Mouse (Mus musculus) forebrain, embryonic 11.5 days (tissue): ENCODE results near the gene Gm3435. TPM values are rescaled to one million over a fixed set of nuclear protein-coding genes. Genes with fewer than 3 reads are reported as not detected.
"Not testable (repeated sequence)": the region's sequence is repeated elsewhere in the genome, so short reads cannot be mapped to it uniquely, and the experiment has no call there.

ENCODE experiments used
- ATAC-seq: fragments of 200-750 bp; cut with Nextera tagmentation; replicated peaks from 2 replicates; pipeline ENCODE4 v1.8.0; 2017; ENCODE audit warnings: moderate TSS enrichment; ENCODE audit not compliant: low FRiP score
- DNase-seq: peaks from one replicate; pipeline ENCODE4 v3.0.0-alpha.2; 2017; ENCODE audit warnings: low spot score
- H3K27ac ChIP-seq: fragments of 300-500 bp; sonication (generic); 2 replicates; pipeline ENCODE4 v1.5.1; 2014; ENCODE audit warnings: low read depth, low read length
- H3K27me3 ChIP-seq: fragments of 300-500 bp; sonication (generic); 2 replicates; pipeline ENCODE4 v1.6.1; 2014; ENCODE audit warnings: mild to moderate bottlenecking, low read length, mixed read lengths; ENCODE audit not compliant: control insufficient read depth, insufficient read depth
- H3K36me3 ChIP-seq: fragments of 300-500 bp; sonication (generic); 2 replicates; pipeline ENCODE4 v1.6.1; 2014; ENCODE audit warnings: mild to moderate bottlenecking, low read length, moderate library complexity, mixed read lengths; ENCODE audit not compliant: control insufficient read depth, insufficient read depth
- H3K4me1 ChIP-seq: fragments of 300-500 bp; sonication (generic); replicated peaks from 2 replicates; pipeline ENCODE4 v1.6.1; 2014; ENCODE audit warnings: low read length, mixed read lengths; ENCODE audit not compliant: control insufficient read depth, insufficient read depth
- H3K4me2 ChIP-seq: fragments of 300-500 bp; sonication (generic); 2 replicates; pipeline ENCODE4 v1.6.1; 2014; ENCODE audit warnings: low read depth, mild to moderate bottlenecking, low read length, moderate library complexity, mixed read lengths; ENCODE audit not compliant: severe bottlenecking
- H3K4me3 ChIP-seq: fragments of 300-500 bp; sonication (generic); 2 replicates; pipeline ENCODE4 v1.5.1; 2014; ENCODE audit warnings: low read depth, low read length
- H3K9ac ChIP-seq: fragments of 300-500 bp; sonication (generic); 2 replicates; pipeline ENCODE4 v1.6.1; 2014; ENCODE audit warnings: low read length
- H3K9me3 ChIP-seq: fragments of 300-500 bp; sonication (generic); 2 replicates; pipeline ENCODE4 v1.6.1; 2016; ENCODE audit warnings: low read length, mixed read lengths; ENCODE audit not compliant: control insufficient read depth
- WGBS: fragments of 180-500 bp; shearing (Covaris S2); extraction: QIAGEN DNeasy Blood & Tissue Kit; methylation state at CpG from one replicate; pipeline ENCODE4 v1.1.7; 2014; 5-methylcytosine and 5-hydroxymethylcytosine counted together
- polyA plus RNA-seq: library from polyadenylated mRNA; unstranded; fragments of >200 nt; fragmentation: Nextera tagmentation; extraction: Ambion mirVana; gene quantifications from 2 replicates; pipeline ENCODE4 v1.2.1, GENCODE M21; 2014

Gm3435 gene
- polyA plus RNA-seq, 1 experiment from 2014 or later, result 9.2 TPM

DNA sequence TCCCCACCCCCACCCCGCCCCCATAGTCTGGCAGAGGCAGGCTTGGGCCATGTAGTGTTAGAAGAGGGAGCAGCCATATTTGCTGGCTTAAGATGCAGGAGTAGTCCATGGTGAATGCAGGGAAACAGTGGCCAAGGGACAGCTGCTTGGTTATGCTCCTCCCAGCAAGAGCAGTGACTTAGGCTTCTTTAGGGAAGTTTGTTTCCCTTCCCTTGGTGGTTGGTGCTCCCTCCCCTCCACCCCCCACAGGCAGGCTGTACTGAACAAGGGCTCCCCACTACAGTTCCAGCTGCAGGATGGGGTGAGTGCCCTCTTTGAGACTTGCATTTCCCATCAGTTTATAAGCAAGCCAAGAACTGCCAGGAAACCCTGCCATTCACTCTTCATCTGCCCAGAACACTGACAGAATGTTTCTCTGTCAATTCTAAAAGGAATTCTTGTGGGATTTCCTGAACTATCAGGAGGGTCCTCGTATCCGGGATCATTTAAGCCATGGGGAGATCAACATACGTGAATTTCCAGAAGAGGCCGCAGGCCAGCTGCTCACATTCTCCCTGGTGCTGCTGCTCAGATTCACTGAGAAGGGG is 19.8 kb upstream of the Gm3435 start:
- H3K4me3 ChIP-seq, ATAC-seq, H3K4me2 ChIP-seq, DNase-seq, H3K27ac ChIP-seq, H3K27me3 ChIP-seq, H3K9me3 ChIP-seq, H3K36me3 ChIP-seq, H3K9ac ChIP-seq, H3K4me1 ChIP-seq: not testable (repeated sequence)
- WGBS, result 89% methylated on average over 4 of the region's 5 CpGs

DNA sequence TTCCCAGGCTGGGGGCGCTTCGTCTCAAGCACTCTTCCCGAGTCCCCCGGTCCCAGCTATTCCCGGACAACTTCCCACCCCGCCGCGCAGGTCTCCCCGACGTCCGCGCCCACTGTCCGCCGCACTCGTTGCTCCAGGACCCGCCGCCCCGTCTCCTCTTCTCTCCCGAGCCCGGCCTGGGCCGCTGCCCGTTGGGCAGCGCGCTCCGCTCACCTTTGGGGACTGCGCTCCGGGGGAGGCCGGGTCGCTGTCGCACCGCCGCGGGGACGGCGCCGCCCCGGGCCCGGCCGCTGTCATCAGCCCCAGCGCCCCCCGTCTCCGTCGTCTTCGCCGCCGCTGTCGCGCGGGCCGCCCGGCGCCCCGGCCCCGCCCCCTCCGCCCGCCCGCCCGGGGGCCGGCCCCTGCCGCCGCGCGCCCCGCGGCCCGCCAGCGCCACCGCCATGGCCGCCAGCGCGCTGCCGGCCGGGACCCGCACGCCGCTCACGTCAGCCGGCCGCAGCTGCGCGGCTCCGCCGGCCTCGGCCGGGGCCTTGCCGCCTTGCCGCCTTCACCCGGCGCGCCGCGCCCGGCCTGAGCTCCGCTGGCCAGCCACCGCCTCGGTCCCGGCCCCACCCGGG is 17.3 kb upstream of the Gm3435 start:
- DNase-seq, H3K36me3 ChIP-seq, H3K9ac ChIP-seq, H3K4me2 ChIP-seq, H3K27ac ChIP-seq, H3K9me3 ChIP-seq, H3K4me3 ChIP-seq, H3K4me1 ChIP-seq, H3K27me3 ChIP-seq: not testable (repeated sequence)
- peak; percentile 69; the same call in 1 of the 2 replicates for ATAC-seq
- WGBS, result no CpG with 5 or more reads among the region's 98 CpGs

DNA sequence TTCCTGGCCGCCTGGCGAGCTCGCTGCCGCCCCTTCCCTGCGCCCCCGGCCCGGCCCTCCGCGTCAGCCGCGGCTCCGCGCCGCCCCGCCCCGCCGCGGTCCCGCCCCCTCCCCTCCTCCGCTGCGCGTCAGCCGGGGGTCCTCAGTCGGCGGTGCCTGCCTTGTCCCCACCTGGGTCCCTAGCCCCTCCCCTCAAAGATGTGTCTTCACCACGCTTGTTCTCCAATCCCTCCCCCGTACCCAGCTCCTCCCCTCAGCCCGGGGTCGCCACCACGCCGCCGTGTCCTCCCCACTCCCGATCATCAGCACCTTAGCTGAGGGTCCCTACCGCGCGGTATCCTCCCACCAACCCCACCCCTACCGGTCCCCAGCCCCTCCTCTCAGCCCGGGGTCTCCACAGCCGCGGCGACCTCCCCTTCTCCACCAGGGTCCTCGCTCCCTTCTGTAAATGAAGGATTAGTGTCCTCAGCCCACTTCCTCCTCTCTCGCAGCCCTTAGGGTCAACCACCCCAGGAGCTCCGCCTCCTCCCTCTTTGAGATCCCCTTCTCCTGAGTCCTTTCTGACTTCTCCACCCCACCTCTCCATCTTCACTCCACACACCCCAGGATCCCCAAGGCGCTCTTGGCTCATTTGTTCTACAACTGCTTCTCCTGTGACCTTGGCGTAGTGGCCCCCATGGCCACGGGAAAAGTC is 16.7 kb upstream of the Gm3435 start:
- H3K9me3 ChIP-seq, H3K36me3 ChIP-seq, H3K27me3 ChIP-seq, H3K4me1 ChIP-seq, H3K4me2 ChIP-seq, H3K9ac ChIP-seq, H3K27ac ChIP-seq, H3K4me3 ChIP-seq, DNase-seq: not testable (repeated sequence)
- ATAC-seq, result peak; percentile 89
- no CpG with 5 or more reads among the region's 47 CpGs for WGBS

DNA sequence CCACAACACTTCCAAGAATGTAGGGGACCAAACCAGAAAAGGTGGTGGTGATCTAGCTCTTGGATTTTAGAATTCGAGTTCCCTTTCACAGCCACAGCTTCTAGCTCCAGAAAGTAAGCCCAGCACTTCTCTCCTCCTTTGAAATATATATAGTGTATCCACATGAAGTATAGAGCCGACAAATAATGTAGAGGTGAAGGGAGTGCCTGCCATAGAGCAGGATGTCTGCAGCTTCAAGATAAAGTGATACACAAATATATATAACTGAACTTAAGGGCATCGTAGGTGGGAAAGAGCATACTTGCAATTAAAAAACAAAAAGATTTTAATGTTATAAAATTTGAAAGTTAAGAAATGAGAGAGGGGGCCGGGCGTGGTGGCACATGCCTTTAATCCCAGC is 15.8 kb upstream of the Gm3435 start:
- H3K4me3 ChIP-seq, H3K27me3 ChIP-seq, H3K9ac ChIP-seq, ATAC-seq, H3K4me1 ChIP-seq, H3K4me2 ChIP-seq, H3K36me3 ChIP-seq, H3K27ac ChIP-seq, H3K9me3 ChIP-seq, DNase-seq: not testable (repeated sequence)
- no CpG with 5 or more reads among the region's 5 CpGs for WGBS

DNA sequence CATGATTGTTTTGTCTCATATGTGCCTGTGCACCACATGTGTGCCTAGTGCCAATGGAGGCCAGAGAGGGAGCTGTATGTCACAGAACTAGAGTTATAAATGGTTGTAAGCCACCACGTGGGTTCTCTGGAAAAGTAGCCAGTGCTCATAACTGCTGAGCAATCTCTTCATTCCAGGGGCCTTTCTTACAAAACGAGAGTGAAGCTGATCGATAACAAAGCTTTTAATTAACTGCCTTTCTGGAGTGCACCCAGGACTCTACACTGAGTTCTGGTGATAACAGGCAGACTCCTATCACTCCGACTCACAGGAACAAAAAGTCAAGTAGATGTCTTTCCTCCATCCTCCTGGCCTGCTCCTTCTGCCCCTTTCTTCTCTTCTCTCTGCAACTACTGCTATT is 9.9 kb upstream of the Gm3435 start:
- not testable (repeated sequence) for H3K4me2 ChIP-seq, DNase-seq, H3K27me3 ChIP-seq, H3K4me1 ChIP-seq, H3K9ac ChIP-seq, H3K36me3 ChIP-seq, H3K4me3 ChIP-seq, ATAC-seq, H3K27ac ChIP-seq, H3K9me3 ChIP-seq
- no CpG with 5 or more reads among the region's 4 CpGs for WGBS

DNA sequence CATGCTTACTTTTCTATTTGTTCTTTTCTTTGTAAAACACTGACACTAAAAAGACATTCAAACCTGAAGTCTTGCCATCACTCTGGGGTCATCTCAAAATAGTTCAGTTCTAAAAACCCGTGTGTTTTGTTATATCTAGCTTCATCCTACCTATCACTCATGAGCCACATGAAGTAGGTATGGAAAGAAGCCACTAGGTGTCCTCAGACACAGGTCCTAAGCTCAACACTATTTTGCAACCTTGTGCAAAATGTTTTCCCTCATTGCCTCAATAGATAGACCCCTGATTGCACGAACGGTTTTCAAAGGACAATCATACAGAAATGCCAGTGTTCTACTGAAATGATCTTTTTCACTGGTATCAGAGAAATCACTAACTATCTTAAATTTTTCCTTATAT is 888 bp upstream of the Gm3435 start:
- H3K4me2 ChIP-seq, H3K9ac ChIP-seq, H3K36me3 ChIP-seq, H3K27ac ChIP-seq, H3K27me3 ChIP-seq, H3K4me3 ChIP-seq, DNase-seq, H3K9me3 ChIP-seq, H3K4me1 ChIP-seq: not testable (repeated sequence)
- no CpG with 5 or more reads among the region's 3 CpGs for WGBS
- ATAC-seq, result 0 out of 2 replicates have a peak, but pooled peaks have one; percentile 7

DNA sequence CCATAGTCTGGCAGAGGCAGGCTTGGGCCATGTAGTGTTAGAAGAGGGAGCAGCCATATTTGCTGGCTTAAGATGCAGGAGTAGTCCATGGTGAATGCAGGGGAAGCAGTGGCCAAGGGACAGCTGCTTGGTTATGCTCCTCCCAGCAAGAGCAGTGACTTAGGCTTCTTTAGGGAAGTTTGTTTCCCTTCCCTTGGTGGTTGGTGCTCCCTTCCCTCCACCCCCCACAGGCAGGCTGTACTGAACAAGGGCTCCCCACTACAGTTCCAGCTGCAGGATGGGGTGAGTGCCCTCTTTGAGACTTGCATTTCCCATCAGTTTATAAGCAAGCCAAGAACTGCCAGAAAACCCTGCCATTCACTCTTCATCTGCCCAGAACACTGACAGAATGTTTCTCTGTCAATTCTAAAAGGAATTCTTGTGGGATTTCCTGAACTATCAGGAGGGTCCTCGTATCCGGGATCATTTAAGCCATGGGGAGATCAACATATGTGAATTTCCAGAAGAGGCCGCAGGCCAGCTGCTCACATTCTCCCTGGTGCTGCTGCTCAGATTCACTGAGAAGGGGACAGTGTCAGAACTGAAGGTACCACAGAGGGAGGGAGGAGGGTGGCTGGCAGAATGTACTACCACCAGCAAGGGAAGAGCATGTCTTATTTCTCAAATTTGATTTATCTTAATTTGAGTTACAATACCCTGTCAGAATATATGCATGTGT is 11.7 kb downstream of the Gm3435 start:
- DNase-seq, H3K36me3 ChIP-seq, H3K9ac ChIP-seq, H3K4me1 ChIP-seq, ATAC-seq, H3K9me3 ChIP-seq, H3K4me3 ChIP-seq, H3K27ac ChIP-seq, H3K4me2 ChIP-seq, H3K27me3 ChIP-seq: not testable (repeated sequence)
- WGBS, result 88% methylated on average over 3 of the region's 3 CpGs

DNA sequence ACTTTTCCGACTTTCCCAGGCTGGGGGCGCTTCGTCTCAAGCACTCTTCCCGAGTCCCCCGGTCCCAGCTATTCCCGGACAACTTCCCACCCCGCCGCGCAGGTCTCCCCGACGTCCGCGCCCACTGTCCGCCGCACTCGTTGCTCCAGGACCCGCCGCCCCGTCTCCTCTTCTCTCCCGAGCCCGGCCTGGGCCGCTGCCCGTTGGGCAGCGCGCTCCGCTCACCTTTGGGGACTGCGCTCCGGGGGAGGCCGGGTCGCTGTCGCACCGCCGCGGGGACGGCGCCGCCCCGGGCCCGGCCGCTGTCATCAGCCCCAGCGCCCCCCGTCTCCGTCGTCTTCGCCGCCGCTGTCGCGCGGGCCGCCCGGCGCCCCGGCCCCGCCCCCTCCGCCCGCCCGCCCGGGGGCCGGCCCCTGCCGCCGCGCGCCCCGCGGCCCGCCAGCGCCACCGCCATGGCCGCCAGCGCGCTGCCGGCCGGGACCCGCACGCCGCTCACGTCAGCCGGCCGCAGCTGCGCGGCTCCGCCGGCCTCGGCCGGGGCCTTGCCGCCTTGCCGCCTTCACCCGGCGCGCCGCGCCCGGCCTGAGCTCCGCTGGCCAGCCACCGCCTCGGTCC is 14.0 kb downstream of the Gm3435 start:
- H3K36me3 ChIP-seq, H3K4me1 ChIP-seq, H3K27ac ChIP-seq, H3K9me3 ChIP-seq, H3K4me2 ChIP-seq, H3K27me3 ChIP-seq, DNase-seq, H3K9ac ChIP-seq, H3K4me3 ChIP-seq: not testable (repeated sequence)
- WGBS, result no CpG with 5 or more reads among the region's 97 CpGs
- peak; percentile 45 for ATAC-seq
